Mouse (Mus musculus) urinary bladder, adult 18-20 months (tissue): Measurements from ENCODE around the gene Emp1.

Experiments
- DNase-seq, 2 experiments: peaks; one replicate each; pipeline ENCODE4 v3.0.0; 2022; ENCODE audit warnings: low spot score in 2 of 2, mixed read lengths in 2 of 2

Gene Emp1

DNA sequence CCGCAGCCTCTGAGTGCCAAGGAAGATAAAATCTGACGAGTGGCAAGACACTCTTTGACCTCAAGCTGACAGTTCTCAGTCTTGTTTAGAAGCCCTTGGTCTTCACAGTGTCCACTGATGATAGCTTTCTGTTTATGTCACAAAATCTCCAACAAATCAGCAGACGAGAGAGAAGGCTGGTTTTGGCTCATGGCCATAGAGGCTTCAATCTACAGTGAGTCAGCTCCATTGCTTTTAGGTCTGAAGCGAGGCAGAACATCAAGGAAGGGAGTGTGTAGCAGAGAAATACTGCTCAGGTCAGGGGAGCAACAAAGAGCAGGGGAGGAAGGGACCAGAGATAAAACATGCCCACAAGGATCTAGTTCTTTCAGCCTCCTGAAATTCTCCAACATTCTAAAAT, 45.0 kb downstream of the Emp1 start:
- no peak for DNase-seq

DNA sequence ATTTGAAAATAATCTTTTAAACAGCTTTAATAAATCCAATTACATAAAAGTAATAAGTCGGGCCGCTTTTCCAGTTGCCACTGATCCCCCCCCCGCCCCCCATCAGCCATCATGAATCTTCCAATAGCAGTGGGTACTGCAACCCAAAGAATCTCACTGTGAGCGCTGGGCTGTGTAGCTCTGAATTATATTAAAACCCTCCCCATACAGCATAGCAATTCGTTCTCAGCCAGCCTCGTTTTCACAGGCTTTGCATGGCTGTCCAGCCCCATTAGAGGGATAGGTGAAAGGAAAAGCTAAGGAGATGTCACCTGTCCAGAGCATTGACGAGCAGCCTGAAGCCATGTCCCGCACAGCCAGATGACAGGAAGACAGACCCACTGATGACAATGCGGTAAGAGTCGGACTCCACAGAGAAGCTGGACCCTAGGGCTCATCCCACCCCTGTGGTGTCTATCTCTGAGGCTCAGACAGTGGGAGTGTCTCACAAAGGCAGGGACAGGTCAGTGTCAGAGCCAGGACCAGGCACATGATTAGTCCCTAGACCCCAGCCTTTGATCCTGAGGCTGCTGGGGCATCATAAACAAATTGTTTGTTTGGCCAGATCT, 49.5 kb downstream of the Emp1 start:
- no peak for DNase-seq

GRCm38 (mm10) chr6:135412649-135413048, 50.3 kb downstream of the Emp1 start:
- no peak for DNase-seq

DNA sequence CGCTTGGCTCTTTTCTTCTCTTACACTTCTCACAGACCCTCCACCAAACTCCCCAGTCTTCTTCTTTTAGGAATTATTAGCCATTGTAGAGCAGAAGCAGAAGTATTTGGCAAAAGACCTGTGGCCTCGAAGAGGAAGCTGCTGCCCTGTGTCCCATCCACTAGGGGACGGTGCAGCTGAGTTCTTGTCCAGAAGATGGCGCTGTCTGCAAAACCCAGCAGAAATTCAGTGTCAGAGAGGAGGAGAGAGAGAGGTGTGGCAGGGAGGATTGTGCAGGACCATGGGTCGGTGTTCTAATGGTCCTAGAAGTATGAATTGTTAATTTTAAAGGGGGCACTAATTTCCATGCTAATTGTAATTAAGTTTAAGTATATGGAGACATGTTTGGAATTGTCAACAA, 55.1 kb downstream of the Emp1 start:
- DNase-seq = no peak

DNA sequence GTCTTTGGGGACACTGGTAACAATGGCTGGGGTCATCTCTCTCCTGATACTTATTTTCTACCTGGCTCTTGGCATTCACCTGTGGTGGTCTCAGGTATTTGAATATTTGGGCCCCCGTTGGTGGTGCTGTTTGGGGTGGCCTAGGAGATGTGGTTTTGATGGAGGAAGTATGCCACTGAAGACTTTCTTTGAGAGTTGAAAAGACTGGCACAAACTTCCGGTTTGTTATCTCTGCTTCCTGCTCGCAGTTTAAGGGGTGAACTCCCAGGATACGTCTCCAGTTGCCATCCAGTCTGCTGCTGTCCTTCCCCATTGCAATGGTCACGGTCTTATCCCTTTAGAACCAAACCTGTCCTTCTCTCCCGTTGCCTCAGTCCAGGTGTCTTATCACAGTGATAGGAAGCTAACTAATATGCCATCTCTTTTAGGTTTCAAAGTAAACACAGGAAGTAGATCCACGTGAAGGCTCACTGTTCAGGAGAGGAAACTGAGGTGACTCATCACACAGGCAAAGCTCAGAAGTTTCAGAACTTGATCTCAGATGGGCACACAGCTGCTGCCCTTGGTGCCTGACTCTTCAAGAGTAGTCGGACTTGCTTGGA, 56.0 kb downstream of the Emp1 start:
- no peak for DNase-seq

- DNase-seq = no peak
Measured at GRCm38 (mm10) chr6:135428246-135428645, 65.9 kb downstream of the Emp1 start.

DNA sequence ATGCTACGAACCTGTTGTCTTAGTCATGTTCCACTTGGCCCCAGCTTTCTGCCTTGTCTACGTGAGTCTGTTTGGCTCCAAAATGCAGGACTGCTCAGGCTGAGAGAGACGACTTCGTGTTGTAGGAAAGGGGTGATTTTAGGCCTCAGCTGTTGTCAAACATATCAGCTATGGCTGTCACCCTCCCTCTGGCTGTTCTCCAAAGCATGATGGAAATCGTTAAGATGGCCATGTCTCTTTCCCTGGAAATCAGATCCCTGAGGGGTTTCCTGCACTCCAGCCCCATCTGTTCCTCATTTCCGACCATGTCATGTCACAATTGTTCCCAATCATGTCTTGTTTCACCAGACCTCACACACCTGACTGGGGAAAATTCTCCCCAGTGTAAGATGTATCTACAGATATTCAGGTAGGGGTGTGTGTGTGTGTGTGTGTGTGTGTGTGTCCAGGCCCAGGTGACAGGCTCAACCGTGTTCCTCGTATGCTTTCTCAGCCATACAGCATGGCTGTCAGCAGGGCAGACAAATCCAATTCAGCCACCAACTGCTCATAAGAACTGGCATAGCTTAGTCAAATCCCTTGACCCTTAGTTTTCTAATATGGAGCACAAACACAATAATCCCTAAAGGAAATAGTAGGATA, 67.0 kb downstream of the Emp1 start:
- no peak for DNase-seq

GRCm38 (mm10) chr6:135430441-135430970, 68.2 kb downstream of the Emp1 start:
- no peak for DNase-seq
